Mouse (Mus musculus) frontal cortex, postnatal 36 days (tissue): ENCODE data around the gene Golga7b.

Source experiments
- DNase-seq, 2 experiments: peaks; one replicate each; pipeline ENCODE4 v3.0.0; 2022; ENCODE audit warnings: low spot score in 2 of 2

Golga7b gene

GRCm38 (mm10) chr19:42247519-42247918, at the start of gene Golga7b:
Golga7b (plus strand) TSS chr19:42247574.
- no peak for DNase-seq

GRCm38 (mm10) chr19:42198026-42198425, 49.3 kb upstream of the Golga7b start:
- DNase-seq, result no peak

GRCm38 (mm10) chr19:42201696-42202381, 45.5 kb upstream of the Golga7b start, which contains the start of gene Sfrp5:
Sfrp5 (minus strand) TSS chr19:42202252.
- DNase-seq, result no peak

- DNase-seq, result no peak
Measured at GRCm38 (mm10) chr19:42202467-42202866, 44.9 kb upstream of the Golga7b start.

GRCm38 (mm10) chr19:42204306-42204705, 43.1 kb upstream of the Golga7b start:
- no peak for DNase-seq

- no peak for DNase-seq
Measured at GRCm38 (mm10) chr19:42205201-42205600, 42.2 kb upstream of the Golga7b start.

- DNase-seq, result no peak
Measured at GRCm38 (mm10) chr19:42209485-42209884, 37.9 kb upstream of the Golga7b start.

GRCm38 (mm10) chr19:42209976-42210375, 37.4 kb upstream of the Golga7b start:
- no peak for DNase-seq

- DNase-seq, result no peak
Measured at GRCm38 (mm10) chr19:42211936-42212335, 35.4 kb upstream of the Golga7b start.

- no peak for DNase-seq
Measured at GRCm38 (mm10) chr19:42214601-42215000, 32.8 kb upstream of the Golga7b start.

- no peak for DNase-seq
Measured at GRCm38 (mm10) chr19:42216699-42217373, 30.5 kb upstream of the Golga7b start.

GRCm38 (mm10) chr19:42217374-42217763, 30.0 kb upstream of the Golga7b start:
- peak in 1 of 2 experiments; percentile 55 for DNase-seq

- peak in 1 of 2 experiments; percentile 57 for DNase-seq
Measured at GRCm38 (mm10) chr19:42226451-42226850, 20.9 kb upstream of the Golga7b start.

GRCm38 (mm10) chr19:42229499-42230287, 17.7 kb upstream of the Golga7b start:
- no peak for DNase-seq

GRCm38 (mm10) chr19:42230288-42230568, 17.1 kb upstream of the Golga7b start:
- no peak for DNase-seq

GRCm38 (mm10) chr19:42230986-42231385, 16.4 kb upstream of the Golga7b start:
- no peak for DNase-seq

- peak; percentile 56 to 81 for DNase-seq
Measured at GRCm38 (mm10) chr19:42237602-42238340, 9.6 kb upstream of the Golga7b start.

- peak; percentile 38 to 57 for DNase-seq
Measured at GRCm38 (mm10) chr19:42238341-42238715, 9.0 kb upstream of the Golga7b start.

GRCm38 (mm10) chr19:42240881-42241280, 6.5 kb upstream of the Golga7b start:
- DNase-seq, result no peak

- DNase-seq, result no peak
Measured at GRCm38 (mm10) chr19:42243401-42243800, 4.0 kb upstream of the Golga7b start.

GRCm38 (mm10) chr19:42246626-42247025, 748 bp upstream of the Golga7b start:
- DNase-seq, result no peak
